Mouse (Mus musculus) neural tube, embryonic 11.5 days (tissue): ENCODE measurements around the gene Wdr83. TPM values are rescaled to one million over a fixed set of nuclear protein-coding genes. Genes with fewer than 3 reads are reported as not detected.

Experiments used
- ATAC-seq: fragments of 200-750 bp; cut with Nextera tagmentation; 2 replicates; pipeline ENCODE4 v1.8.0; 2017; ENCODE audit warnings: moderate number of reproducible peaks, mild to moderate bottlenecking, moderate TSS enrichment, moderate library complexity; ENCODE audit not compliant: insufficient read depth, low FRiP score, low TSS enrichment
- DNase-seq: peaks from one replicate; pipeline ENCODE4 v3.0.0-alpha.2; 2015; ENCODE audit warnings: low spot score
- H3K27ac ChIP-seq: fragments of 300-500 bp; sonication (generic); 2 replicates; pipeline ENCODE4 v1.5.1; 2014; ENCODE audit warnings: low read depth, mild to moderate bottlenecking, low read length
- H3K27me3 ChIP-seq: fragments of 300-500 bp; sonication (generic); 2 replicates; pipeline ENCODE4 v1.6.1; 2014; ENCODE audit warnings: mild to moderate bottlenecking, low read length, mixed read lengths; ENCODE audit not compliant: control insufficient read depth, insufficient read depth
- H3K36me3 ChIP-seq: fragments of 300-500 bp; sonication (generic); 2 replicates; pipeline ENCODE4 v1.6.1; 2014; ENCODE audit warnings: mild to moderate bottlenecking, low read length, moderate library complexity, mixed read lengths; ENCODE audit not compliant: control insufficient read depth, insufficient read depth
- H3K4me1 ChIP-seq: fragments of 300-500 bp; sonication (generic); 2 replicates; pipeline ENCODE4 v1.6.1; 2014; ENCODE audit warnings: low read length, mixed read lengths; ENCODE audit not compliant: control insufficient read depth, insufficient read depth
- H3K4me2 ChIP-seq: fragments of 300-500 bp; sonication (generic); 2 replicates; pipeline ENCODE4 v1.6.1; 2014; ENCODE audit warnings: low read depth, mild to moderate bottlenecking, moderate library complexity
- H3K4me3 ChIP-seq: fragments of 300-500 bp; sonication (generic); 2 replicates; pipeline ENCODE4 v1.5.1; 2014; ENCODE audit warnings: low read depth, low read length
- H3K9ac ChIP-seq: fragments of 300-500 bp; sonication (generic); 2 replicates; pipeline ENCODE4 v1.6.1; 2014; ENCODE audit warnings: mild to moderate bottlenecking, low read length
- H3K9me3 ChIP-seq: fragments of 300-500 bp; sonication (generic); 2 replicates; pipeline ENCODE4 v1.6.1; 2016; ENCODE audit warnings: low read length; ENCODE audit not compliant: control insufficient read depth
- WGBS: fragments of 180-500 bp; shearing (Covaris S2); extraction: QIAGEN DNeasy Blood & Tissue Kit; methylation state at CpG from one replicate; pipeline ENCODE4 v1.1.7; 2014; 5-methylcytosine and 5-hydroxymethylcytosine counted together
- polyA plus RNA-seq: library from polyadenylated mRNA; unstranded; fragments of >200 nt; fragmentation: Nextera tagmentation; extraction: Ambion mirVana; gene quantifications from 2 replicates; pipeline ENCODE4 v1.2.1, GENCODE M21; 2014

Gene Wdr83
- polyA plus RNA-seq, 1 experiment from 2014 or later: 60.6 TPM

GRCm38 (mm10) chr8:85100076-85100665, 19.1 kb upstream of the Wdr83 start:
- Histone ChIP-seq H3K4me2 (no peak overlapping the region), H3K4me1 (no peaks in the 10 kb centered on the region), H3K36me3 (0 out of 2 replicates have a peak, but pooled peaks cover 3% of the 10 kb centered on the region), H3K27me3 (no peaks in the 10 kb centered on the region), H3K4me3 (no peak overlapping the region), H3K9ac (no peak overlapping the region), H3K9me3 (no peaks in the 10 kb centered on the region), H3K27ac (no peak overlapping the region)
- WGBS: 84% methylated on average over 4 of the region's 4 CpGs
- no peak for ATAC-seq
- no peak for DNase-seq

GRCm38 (mm10) chr8:85096850-85097249, 15.7 kb upstream of the Wdr83 start:
- Histone ChIP-seq H3K36me3 (peaks cover 3% of the 10 kb centered on the region; the same call in 1 of the 2 replicates), H3K4me2 (no peak overlapping the region), H3K27me3 (no peaks in the 10 kb centered on the region), H3K27ac (no peak overlapping the region), H3K4me3 (no peak overlapping the region), H3K9ac (no peak overlapping the region), H3K4me1 (no peaks in the 10 kb centered on the region), H3K9me3 (no peaks in the 10 kb centered on the region)
- 82% methylated on average over 4 of the region's 4 CpGs for WGBS
- no peak for DNase-seq
- no peak for ATAC-seq

- no peak overlapping the region for H3K9ac ChIP-seq
- no peaks in the 10 kb centered on the region for H3K4me1 ChIP-seq
- 93% methylated on average over 16 of the region's 16 CpGs for whole genome bisulfite sequencing
- DNase-seq (no peak), ATAC-seq (no peak)
- H3K9me3 ChIP-seq: no peaks in the 10 kb centered on the region
- no peak overlapping the region for H3K4me3 ChIP-seq
- no peak overlapping the region for H3K4me2 ChIP-seq
- H3K27me3 ChIP-seq: no peaks in the 10 kb centered on the region
- no peak overlapping the region for H3K27ac ChIP-seq
- peaks cover 3% of the 10 kb centered on the region; the same call in 1 of the 2 replicates for H3K36me3 ChIP-seq
Measured at GRCm38 (mm10) chr8:85096196-85096595, 15.1 kb upstream of the Wdr83 start.

GRCm38 (mm10) chr8:85095566-85095965, 14.5 kb upstream of the Wdr83 start:
- H3K27ac ChIP-seq: no peak overlapping the region
- H3K9me3 ChIP-seq: no peaks in the 10 kb centered on the region
- DNase-seq (no peak), ATAC-seq (no peak)
- no peaks in the 10 kb centered on the region for H3K27me3 ChIP-seq
- H3K9ac ChIP-seq: no peak overlapping the region
- peaks cover 3% of the 10 kb centered on the region; the same call in 1 of the 2 replicates for H3K36me3 ChIP-seq
- H3K4me3 ChIP-seq: no peak overlapping the region
- 88% methylated on average over 7 of the region's 7 CpGs for WGBS
- no peak overlapping the region for H3K4me2 ChIP-seq
- no peaks in the 10 kb centered on the region for H3K4me1 ChIP-seq

GRCm38 (mm10) chr8:85095051-85095450, 13.9 kb upstream of the Wdr83 start:
- WGBS: 94% methylated on average over 13 of the region's 13 CpGs
- no peak for ATAC-seq
- peaks cover 3% of the 10 kb centered on the region; the same call in 1 of the 2 replicates for H3K36me3 ChIP-seq

GRCm38 (mm10) chr8:85091526-85092090, 10.5 kb upstream of the Wdr83 start:
- no peak for ATAC-seq
- Histone ChIP-seq H3K4me3 (no peak overlapping the region), H3K9me3 (no peaks in the 10 kb centered on the region), H3K27me3 (no peaks in the 10 kb centered on the region), H3K27ac (no peak overlapping the region), H3K4me1 (no peaks in the 10 kb centered on the region), H3K9ac (no peak overlapping the region), H3K36me3 (no peaks in the 10 kb centered on the region; the same call in 1 of the 2 replicates), H3K4me2 (no peak overlapping the region)
- DNase-seq: no peak
- 24% methylated on average over 21 of the region's 21 CpGs for WGBS

More at GRCm38 (mm10) chr8:85095051-85095450, 13.9 kb upstream of the Wdr83 start:
- DNase-seq: no peak
- H3K4me3 ChIP-seq: no peak overlapping the region
- no peaks in the 10 kb centered on the region for H3K4me1 ChIP-seq
- no peak overlapping the region for H3K9ac ChIP-seq
- no peaks in the 10 kb centered on the region for H3K27me3 ChIP-seq
- H3K27ac ChIP-seq: no peak overlapping the region
- no peak overlapping the region for H3K4me2 ChIP-seq
- no peaks in the 10 kb centered on the region for H3K9me3 ChIP-seq

GRCm38 (mm10) chr8:85090856-85091255, 9.8 kb upstream of the Wdr83 start:
- Histone ChIP-seq H3K36me3 (no peaks in the 10 kb centered on the region; the same call in 1 of the 2 replicates), H3K4me3 (no peak overlapping the region), H3K27me3 (no peaks in the 10 kb centered on the region), H3K27ac (no peak overlapping the region), H3K9me3 (no peaks in the 10 kb centered on the region), H3K9ac (no peak overlapping the region), H3K4me1 (no peaks in the 10 kb centered on the region), H3K4me2 (no peak overlapping the region)
- no peak for DNase-seq
- ATAC-seq: no peak
- 91% methylated on average over 11 of the region's 11 CpGs for WGBS

GRCm38 (mm10) chr8:85088771-85089170, 7.7 kb upstream of the Wdr83 start:
- Histone ChIP-seq H3K36me3 (no peaks in the 10 kb centered on the region), H3K9ac (no peak overlapping the region), H3K27ac (no peak overlapping the region), H3K4me2 (no peak overlapping the region), H3K4me1 (0 out of 2 replicates have a peak, but pooled peaks cover 2% of the 10 kb centered on the region), H3K9me3 (no peaks in the 10 kb centered on the region), H3K4me3 (no peak overlapping the region), H3K27me3 (no peaks in the 10 kb centered on the region)
- no peak for ATAC-seq
- 83% methylated on average over 2 of the region's 2 CpGs for WGBS
- DNase-seq: no peak

- no peak for ATAC-seq
Measured at GRCm38 (mm10) chr8:85086238-85086637, 5.1 kb upstream of the Wdr83 start.

More at GRCm38 (mm10) chr8:85086238-85086637, 5.1 kb upstream of the Wdr83 start:
- WGBS: 79% methylated on average over 3 of the region's 3 CpGs
- H3K4me2 ChIP-seq: no peak overlapping the region
- no peak overlapping the region for H3K9ac ChIP-seq
- H3K4me3 ChIP-seq: no peak overlapping the region
- no peak for DNase-seq
- no peaks in the 10 kb centered on the region for H3K27me3 ChIP-seq
- peaks cover 13% of the 10 kb centered on the region; the same call in 1 of the 2 replicates for H3K4me1 ChIP-seq
- H3K36me3 ChIP-seq: no peaks in the 10 kb centered on the region
- no peaks in the 10 kb centered on the region for H3K9me3 ChIP-seq
- no peak overlapping the region for H3K27ac ChIP-seq
